Mouse (Mus musculus) midbrain, embryonic 15.5 days (tissue): ENCODE results near the gene BC035044. TPM values are rescaled to one million over a fixed set of nuclear protein-coding genes. Genes with fewer than 3 reads are reported as not detected.
"Not testable (repeated sequence)": the region's sequence is repeated elsewhere in the genome, so short reads cannot be mapped to it uniquely, and the experiment has no call there.

Source experiments
- ATAC-seq: fragments of 200-750 bp; cut with Nextera tagmentation; replicated peaks from 2 replicates; pipeline ENCODE4 v1.8.0; 2017; ENCODE audit warnings: moderate TSS enrichment
- H3K27ac ChIP-seq: fragments of 300-500 bp; sonication (generic); 2 replicates; pipeline ENCODE4 v1.5.1; 2015; ENCODE audit warnings: mild to moderate bottlenecking, inconsistent platforms
- H3K27me3 ChIP-seq: fragments of 300-500 bp; sonication (generic); replicated peaks from 2 replicates; pipeline ENCODE4 v1.6.1; 2015; ENCODE audit warnings: inconsistent platforms
- H3K36me3 ChIP-seq: fragments of 300-500 bp; sonication (generic); replicated peaks from 2 replicates; pipeline ENCODE4 v1.6.1; 2015; ENCODE audit warnings: inconsistent platforms
- H3K4me1 ChIP-seq: fragments of 300-500 bp; sonication (generic); 2 replicates; pipeline ENCODE4 v1.6.1; 2015; ENCODE audit warnings: inconsistent platforms
- H3K4me2 ChIP-seq: fragments of 300-500 bp; sonication (generic); 2 replicates; pipeline ENCODE4 v1.6.1; 2015; ENCODE audit warnings: inconsistent platforms, mild to moderate bottlenecking, moderate library complexity
- H3K4me3 ChIP-seq: fragments of 300-500 bp; sonication (generic); 2 replicates; pipeline ENCODE4 v1.5.1; 2015; ENCODE audit warnings: mild to moderate bottlenecking, inconsistent platforms
- H3K9ac ChIP-seq: fragments of 300-500 bp; sonication (generic); 2 replicates; pipeline ENCODE4 v1.6.1; 2015; ENCODE audit warnings: mild to moderate bottlenecking, inconsistent platforms
- H3K9me3 ChIP-seq: fragments of 300-500 bp; sonication (generic); 2 replicates; pipeline ENCODE4 v1.6.1; 2016; ENCODE audit warnings: inconsistent platforms
- WGBS: fragments of 180-500 bp; shearing (Covaris S2); methylation state at CpG from one replicate; pipeline ENCODE4 v1.1.7; 2015; ENCODE audit warnings: mixed read lengths; 5-methylcytosine and 5-hydroxymethylcytosine counted together
- polyA plus RNA-seq: library from polyadenylated mRNA; unstranded; fragments of >200 nt; fragmentation: Nextera tagmentation; extraction: Ambion mirVana; gene quantifications from 2 replicates; pipeline ENCODE4 v1.2.1, GENCODE M21; 2015

BC035044 gene
- polyA plus RNA-seq: 0.51 and 0.62 TPM in 2 replicates

GRCm38 (mm10) chr6:128890948-128891355 is at the start of gene BC035044:
Gene BC035044, minus strand, starts transcription at chr6:128891126.
- ATAC-seq: no peak
- H3K4me2 ChIP-seq: no peak within 1 kb of the TSS
- no peaks in the 10 kb centered on the region for H3K4me1 ChIP-seq
- no peaks in the 10 kb centered on the region for H3K27me3 ChIP-seq
- WGBS: 80% methylated on average over 2 of the region's 2 CpGs
- H3K36me3 ChIP-seq: no peaks in the 10 kb centered on the region
- H3K9ac ChIP-seq: no peak within 1 kb of the TSS
- H3K9me3 ChIP-seq: no peaks in the 10 kb centered on the region
- H3K27ac ChIP-seq: no peak within 1 kb of the TSS
- no peak within 1 kb of the TSS for H3K4me3 ChIP-seq

GRCm38 (mm10) chr6:128935889-128936665 is 45.2 kb upstream of the BC035044 start:
- not testable (repeated sequence) for H3K9ac ChIP-seq, ATAC-seq, H3K4me2 ChIP-seq, H3K9me3 ChIP-seq, H3K4me3 ChIP-seq, H3K27ac ChIP-seq, H3K36me3 ChIP-seq, H3K27me3 ChIP-seq, H3K4me1 ChIP-seq
- 92% methylated on average over 5 of the region's 13 CpGs for WGBS

- not testable (repeated sequence) for H3K36me3 ChIP-seq, H3K27ac ChIP-seq, H3K9me3 ChIP-seq, H3K4me1 ChIP-seq, ATAC-seq, H3K9ac ChIP-seq, H3K4me2 ChIP-seq, H3K4me3 ChIP-seq, H3K27me3 ChIP-seq
- 93% methylated on average over 4 of the region's 4 CpGs for WGBS
Measured at GRCm38 (mm10) chr6:128934081-128934480, 43.2 kb upstream of the BC035044 start, which contains the start of gene Clec2g. Gene Clec2g, plus strand, starts transcription at chr6:128934381.

GRCm38 (mm10) chr6:128933050-128933449 is 42.1 kb upstream of the BC035044 start:
- Histone ChIP-seq H3K4me1 (no peaks in the 10 kb centered on the region), H3K9me3 (no peaks in the 10 kb centered on the region), H3K36me3 (no peaks in the 10 kb centered on the region), H3K4me3 (no peak overlapping the region), H3K4me2 (no peak overlapping the region), H3K27ac (no peak overlapping the region), H3K9ac (no peak overlapping the region), H3K27me3 (no peaks in the 10 kb centered on the region)
- 76% methylated on average over 2 of the region's 2 CpGs for WGBS
- no peak for ATAC-seq

GRCm38 (mm10) chr6:128917322-128917721 is 26.4 kb upstream of the BC035044 start:
- Histone ChIP-seq H3K36me3 (no peaks in the 10 kb centered on the region), H3K4me2 (no peak overlapping the region), H3K9ac (no peak overlapping the region), H3K27ac (no peak overlapping the region), H3K4me1 (no peaks in the 10 kb centered on the region), H3K9me3 (no peaks in the 10 kb centered on the region), H3K27me3 (no peaks in the 10 kb centered on the region), H3K4me3 (no peak overlapping the region)
- WGBS: 87% methylated on average over 2 of the region's 2 CpGs
- ATAC-seq: no peak

- Histone ChIP-seq H3K4me1 (no peaks in the 10 kb centered on the region), H3K4me3 (no peak overlapping the region), H3K27me3 (no peaks in the 10 kb centered on the region), H3K9ac (no peak overlapping the region), H3K9me3 (no peaks in the 10 kb centered on the region), H3K27ac (no peak overlapping the region), H3K36me3 (no peaks in the 10 kb centered on the region), H3K4me2 (no peak overlapping the region)
- 88% methylated on average over 2 of the region's 2 CpGs for WGBS
- no peak for ATAC-seq
Measured at GRCm38 (mm10) chr6:128913598-128914254, 22.8 kb upstream of the BC035044 start.

GRCm38 (mm10) chr6:128900796-128901552 is 10.0 kb upstream of the BC035044 start:
- ATAC-seq: not testable (repeated sequence)

GRCm38 (mm10) chr6:128900044-128900443 is 9.1 kb upstream of the BC035044 start:
- Histone ChIP-seq H3K36me3 (no peaks in the 10 kb centered on the region), H3K9me3 (no peaks in the 10 kb centered on the region), H3K27me3 (no peaks in the 10 kb centered on the region), H3K9ac (no peak overlapping the region), H3K4me2 (no peak overlapping the region), H3K4me3 (no peak overlapping the region), H3K27ac (no peak overlapping the region), H3K4me1 (no peaks in the 10 kb centered on the region)
- no peak for ATAC-seq
- WGBS: 90% methylated on average over 2 of the region's 2 CpGs

More at GRCm38 (mm10) chr6:128900796-128901552, 10.0 kb upstream of the BC035044 start:
- H3K27ac ChIP-seq, H3K9ac ChIP-seq, H3K4me1 ChIP-seq, H3K27me3 ChIP-seq, H3K4me2 ChIP-seq, H3K9me3 ChIP-seq, H3K36me3 ChIP-seq, H3K4me3 ChIP-seq: not testable (repeated sequence)
- WGBS: 86% methylated on average over 6 of the region's 6 CpGs

- H3K27me3 ChIP-seq: no peaks in the 10 kb centered on the region
- no peak overlapping the region for H3K9ac ChIP-seq
- H3K4me3 ChIP-seq: no peak overlapping the region
- no peaks in the 10 kb centered on the region for H3K9me3 ChIP-seq
- H3K27ac ChIP-seq: no peak overlapping the region
- no peaks in the 10 kb centered on the region for H3K36me3 ChIP-seq
- no peaks in the 10 kb centered on the region for H3K4me1 ChIP-seq
- no peak for ATAC-seq
- H3K4me2 ChIP-seq: no peak overlapping the region
- WGBS: 83% methylated on average over 3 of the region's 3 CpGs
Measured at GRCm38 (mm10) chr6:128895404-128896001, 4.6 kb upstream of the BC035044 start.

GRCm38 (mm10) chr6:128888834-128889233 is 2.1 kb downstream of the BC035044 start:
- 81% methylated on average over 5 of the region's 5 CpGs for WGBS
- H3K4me2 ChIP-seq: no peak overlapping the region
- no peak overlapping the region for H3K27ac ChIP-seq
- no peaks in the 10 kb centered on the region for H3K36me3 ChIP-seq
- H3K9me3 ChIP-seq: no peaks in the 10 kb centered on the region
- no peak for ATAC-seq
- no peaks in the 10 kb centered on the region for H3K4me1 ChIP-seq
- no peak overlapping the region for H3K4me3 ChIP-seq
- no peaks in the 10 kb centered on the region for H3K27me3 ChIP-seq
- H3K9ac ChIP-seq: no peak overlapping the region

- H3K9ac ChIP-seq, H3K27ac ChIP-seq, ATAC-seq, H3K9me3 ChIP-seq, H3K4me3 ChIP-seq, H3K27me3 ChIP-seq, H3K36me3 ChIP-seq, H3K4me1 ChIP-seq, H3K4me2 ChIP-seq: not testable (repeated sequence)
- 85% methylated on average over 6 of the region's 6 CpGs for WGBS
Measured at GRCm38 (mm10) chr6:128887091-128887790, 3.7 kb downstream of the BC035044 start, which contains the start of gene Clec2i. Gene Clec2i, plus strand, starts transcription at chr6:128887588.
